Mouse (Mus musculus) layer of hippocampus, adult 6 months (tissue): Measurements from ENCODE around the gene Lrrc25. TPM values are rescaled to one million over a fixed set of nuclear protein-coding genes. Genes with fewer than 3 reads are reported as not detected.

Experiments used
- long read RNA-seq, 2 experiments: library from polyadenylated mRNA; unstranded; transcript quantifications; one replicate each; pipeline ENCODE4 v2.0.0; 2019 to 2020
- polyA plus RNA-seq: library from polyadenylated mRNA; unstranded; fragments of <200 nt; fragmentation: Nextera tagmentation; gene quantifications from 2 replicates; pipeline ENCODE4 v1.2.3, GENCODE M21; 2021

Lrrc25 gene
- polyA plus RNA-seq: 0.85 and 1.1 TPM in 2 replicates
- long read RNA-seq, experiment 1, partial matches to known transcripts: 0 of 3 reads
- long read RNA-seq, experiment 1, other reads (novel, unspliced or antisense): 0 of 3 reads
- long read RNA-seq, experiment 2, transcript Lrrc25-201 (3 exons, 1,906 nt): major isoform, 5 of 6 reads
- long read RNA-seq, experiment 2, partial matches to known transcripts: 1 of 6 reads
- long read RNA-seq, experiment 2, other reads (novel, unspliced or antisense): 0 of 6 reads

GRCm38 (mm10) chr8:70615894-70616293, at the start of gene Lrrc25:
Lrrc25 (plus strand) TSS chr8:70616155.

GRCm38 (mm10) chr8:70593961-70594609, 21.9 kb upstream of the Lrrc25 start, which contains the start of gene Isyna1:
Isyna1 (plus strand) TSS chr8:70594373.

GRCm38 (mm10) chr8:70608749-70609367, 7.1 kb upstream of the Lrrc25 start, which contains the start of gene Ssbp4:
Ssbp4 (minus strand) TSS chr8:70608872.

GRCm38 (mm10) chr8:70632346-70632892, 16.5 kb downstream of the Lrrc25 start, which contains the start of gene Gdf15:
Gdf15 (minus strand) TSS chr8:70632456.

GRCm38 (mm10) chr8:70660273-70660725, 44.3 kb downstream of the Lrrc25 start, which contains the start of gene Pgpep1:
Pgpep1 (minus strand) TSS chr8:70660388.

Other genes starting within 250 kb of the Lrrc25 start
- gene Comp, start 242.6 kb upstream of the Lrrc25 start, polyA plus RNA-seq: 0.44 TPM in 1 of 2 replicates, not detected in the other
- 113 and 155 TPM in 2 replicates for gene Crtc1, start 176.6 kb upstream of the Lrrc25 start, polyA plus RNA-seq
- 38.9 and 40.2 TPM in 2 replicates for gene Klhl26, start 139.2 kb upstream of the Lrrc25 start, polyA plus RNA-seq
- gene Tmem59l, start 128.8 kb upstream of the Lrrc25 start, polyA plus RNA-seq: 591 and 736 TPM in 2 replicates
- 9.9 and 12.1 TPM in 2 replicates for gene Crlf1, start 123.0 kb upstream of the Lrrc25 start, polyA plus RNA-seq
- 265 and 282 TPM in 2 replicates for gene Rex1bd, start 109.4 kb upstream of the Lrrc25 start, polyA plus RNA-seq
- gene Uba52, start 105.4 kb upstream of the Lrrc25 start, polyA plus RNA-seq: 5,013 and 5,525 TPM in 2 replicates
- gene Fkbp8, start 88.4 kb upstream of the Lrrc25 start, polyA plus RNA-seq: 325 and 337 TPM in 2 replicates
- 62.6 and 69.8 TPM in 2 replicates for gene Kxd1, start 88.2 kb upstream of the Lrrc25 start, polyA plus RNA-seq
- 5.2 and 5.7 TPM in 2 replicates for gene Ell, start 76.7 kb upstream of the Lrrc25 start, polyA plus RNA-seq
- 35.8 and 42.8 TPM in 2 replicates for gene Isyna1, start 21.8 kb upstream of the Lrrc25 start, polyA plus RNA-seq
- 134 and 161 TPM in 2 replicates for gene Ssbp4, start 7.3 kb upstream of the Lrrc25 start, polyA plus RNA-seq
- gene Gdf15, start 16.3 kb downstream of the Lrrc25 start, polyA plus RNA-seq: 0.84 TPM in 1 of 2 replicates, not detected in the other
- gene Pgpep1, start 44.2 kb downstream of the Lrrc25 start, polyA plus RNA-seq: 16.0 and 19.4 TPM in 2 replicates
- 247 and 266 TPM in 2 replicates for gene Lsm4, start 57.1 kb downstream of the Lrrc25 start, polyA plus RNA-seq
- gene Jund, start 82.8 kb downstream of the Lrrc25 start, polyA plus RNA-seq: 6.2 and 8.7 TPM in 2 replicates
- 0.05 TPM in 1 of 2 replicates, not detected in the other for gene Iqcn, start 87.3 kb downstream of the Lrrc25 start, polyA plus RNA-seq
- gene Gm3336, start 102.4 kb downstream of the Lrrc25 start, polyA plus RNA-seq: not detected in 2 replicates
- gene Pde4c, start 107.6 kb downstream of the Lrrc25 start, polyA plus RNA-seq: 0.05 and 0.30 TPM in 2 replicates
- 868 and 977 TPM in 2 replicates for gene Rab3a, start 138.5 kb downstream of the Lrrc25 start, polyA plus RNA-seq
- gene Mpv17l2, start 144.8 kb downstream of the Lrrc25 start, polyA plus RNA-seq: 115 and 124 TPM in 2 replicates
- gene Pik3r2, start 160.6 kb downstream of the Lrrc25 start, polyA plus RNA-seq: 97.6 and 107 TPM in 2 replicates
- gene Mast3, start 188.9 kb downstream of the Lrrc25 start, polyA plus RNA-seq: 109 and 146 TPM in 2 replicates
- 0.10 and 0.21 TPM in 2 replicates for gene Il12rb1, start 192.3 kb downstream of the Lrrc25 start, polyA plus RNA-seq
- gene Arrdc2, start 223.6 kb downstream of the Lrrc25 start, polyA plus RNA-seq: 8.8 and 12.2 TPM in 2 replicates
- 8.6 and 9.3 TPM in 2 replicates for gene Kcnn1, start 247.1 kb downstream of the Lrrc25 start, polyA plus RNA-seq